Mouse (Mus musculus) kidney, postnatal 25 days (tissue): ENCODE results near the gene Slc31a1.
A peak's percentile ranks its signal among the peaks of the same experiment; 100 is the strongest.

Source experiments
- DNase-seq, 2 experiments: peaks; one replicate each; pipeline ENCODE4 v3.0.0; 2021; ENCODE audit warnings: mixed read lengths in 2 of 2

The Slc31a1 gene

GRCm38 (mm10) chr4:62366291-62366690, 5.8 kb downstream of the Slc31a1 start:
- no peak for DNase-seq

GRCm38 (mm10) chr4:62367586-62367985, 7.1 kb downstream of the Slc31a1 start:
- DNase-seq: peak in 1 of 2 experiments; percentile 54

GRCm38 (mm10) chr4:62369091-62369490, 8.6 kb downstream of the Slc31a1 start:
- no peak for DNase-seq

GRCm38 (mm10) chr4:62372410-62372809, 11.9 kb downstream of the Slc31a1 start:
- DNase-seq: no peak

GRCm38 (mm10) chr4:62372818-62373520, 12.4 kb downstream of the Slc31a1 start:
- DNase-seq: no peak

- DNase-seq: peak; percentile 10 to 42
These were observed 13.1 kb downstream of the Slc31a1 start for GRCm38 (mm10) chr4:62373668-62374067.

- peak in 1 of 2 experiments; percentile 13 for DNase-seq
These were observed 13.8 kb downstream of the Slc31a1 start for GRCm38 (mm10) chr4:62374342-62374741.

- no peak for DNase-seq
These were observed 15.6 kb downstream of the Slc31a1 start for GRCm38 (mm10) chr4:62376123-62376522.

- no peak for DNase-seq
These were observed 19.3 kb downstream of the Slc31a1 start for GRCm38 (mm10) chr4:62379724-62380381.

GRCm38 (mm10) chr4:62383207-62383606, 22.7 kb downstream of the Slc31a1 start:
- DNase-seq: no peak

- peak; percentile 34 to 65 for DNase-seq
These were observed 23.2 kb downstream of the Slc31a1 start for GRCm38 (mm10) chr4:62383752-62384151.

- no peak for DNase-seq
These were observed 23.6 kb downstream of the Slc31a1 start for GRCm38 (mm10) chr4:62384159-62384558.

- DNase-seq: no peak
These were observed 24.9 kb downstream of the Slc31a1 start for GRCm38 (mm10) chr4:62385439-62385838.

- DNase-seq: no peak
These were observed 29.3 kb downstream of the Slc31a1 start for GRCm38 (mm10) chr4:62389592-62390512.

GRCm38 (mm10) chr4:62391892-62392291, 31.4 kb downstream of the Slc31a1 start:
- DNase-seq: no peak

- DNase-seq: peak in 1 of 2 experiments; percentile 12
These were observed 32.9 kb downstream of the Slc31a1 start for GRCm38 (mm10) chr4:62393459-62393858.

GRCm38 (mm10) chr4:62395806-62396205, 35.3 kb downstream of the Slc31a1 start:
- no peak for DNase-seq

- DNase-seq: no peak
These were observed 37.3 kb downstream of the Slc31a1 start for GRCm38 (mm10) chr4:62397616-62398365.

- no peak for DNase-seq
These were observed 38.4 kb downstream of the Slc31a1 start for GRCm38 (mm10) chr4:62398956-62399355.

- DNase-seq: no peak
These were observed 45.6 kb downstream of the Slc31a1 start for GRCm38 (mm10) chr4:62406133-62406532.

GRCm38 (mm10) chr4:62407730-62408582, 47.4 kb downstream of the Slc31a1 start:
- DNase-seq: peak; percentile 69 to 72
